Mouse (Mus musculus) C2C12 (cell line): ENCODE results near the gene Nbl1.

Source experiments
- CEBPB ChIP-seq: IDR thresholded peaks from one replicate; pipeline ENCODE4 v1.6.1; 2011; ENCODE audit warnings: low read depth, mild to moderate bottlenecking, control low read depth, moderate library complexity
- CTCF ChIP-seq: IDR thresholded peaks from one replicate; pipeline ENCODE4 v1.5.1; 2011; ENCODE audit not compliant: control insufficient read depth, insufficient read depth, insufficient read length
- MAX ChIP-seq: IDR thresholded peaks from one replicate; pipeline ENCODE4 v1.6.1; 2011; ENCODE audit warnings: mild to moderate bottlenecking, control low read depth
- MYOD1 ChIP-seq: IDR thresholded peaks from one replicate; pipeline ENCODE4 v1.6.1; 2011; ENCODE audit warnings: low read depth; ENCODE audit not compliant: control insufficient read depth, insufficient read length
- MYOG ChIP-seq: IDR thresholded peaks from one replicate; pipeline ENCODE4 v1.6.1; 2011; ENCODE audit not compliant: control insufficient read depth, insufficient read length; ENCODE audit errors: extremely low read depth
- USF1 ChIP-seq: IDR thresholded peaks from one replicate; pipeline ENCODE4 v1.6.1; 2011; ENCODE audit warnings: low read depth, mild to moderate bottlenecking, control low read depth, moderate library complexity

- TF ChIP-seq CTCF (no peak), CEBPB (no peak), MYOG (no peak), USF1 (no peak), MAX (no peak), MYOD1 (no peak)
Observed at GRCm38 (mm10) chr4:139141785-139142184, 49.0 kb upstream of the Nbl1 start.
